Mouse (Mus musculus) forebrain, embryonic 13.5 days (tissue): ENCODE measurements at regions not wholly inside any gene's neighbourhood (a gene's known extent, or its start where the extent isn't known, plus 50 kb on each side); places are given as distances from the start of the nearest gene placed in this dataset.
A peak's percentile ranks its signal among the peaks of the same experiment; 100 is the strongest.

Source experiments
- ATAC-seq: fragments of 200-750 bp; cut with Nextera tagmentation; 2 replicates; pipeline ENCODE4 v1.8.0; 2017
- H3K27ac ChIP-seq: fragments of 300-500 bp; sonication (generic); 2 replicates; pipeline ENCODE4 v1.5.1; 2015; ENCODE audit warnings: inconsistent platforms, mild to moderate bottlenecking, moderate library complexity
- H3K27me3 ChIP-seq: fragments of 300-500 bp; sonication (generic); 2 replicates; pipeline ENCODE4 v1.6.1; 2015; ENCODE audit warnings: mild to moderate bottlenecking, inconsistent platforms
- H3K36me3 ChIP-seq: fragments of 300-500 bp; sonication (generic); 2 replicates; pipeline ENCODE4 v1.6.1; 2015; ENCODE audit warnings: mild to moderate bottlenecking, inconsistent platforms; ENCODE audit not compliant: poor library complexity, severe bottlenecking
- H3K4me1 ChIP-seq: fragments of 300-500 bp; sonication (generic); 2 replicates; pipeline ENCODE4 v1.6.1; 2015; ENCODE audit warnings: inconsistent platforms
- H3K4me2 ChIP-seq: fragments of 300-500 bp; sonication (generic); 2 replicates; pipeline ENCODE4 v1.6.1; 2015; ENCODE audit warnings: inconsistent platforms, mild to moderate bottlenecking, moderate library complexity
- H3K4me3 ChIP-seq: fragments of 300-500 bp; sonication (generic); 2 replicates; pipeline ENCODE4 v1.5.1; 2015; ENCODE audit warnings: mild to moderate bottlenecking, inconsistent platforms
- H3K9ac ChIP-seq: fragments of 300-500 bp; sonication (generic); 2 replicates; pipeline ENCODE4 v1.6.1; 2015; ENCODE audit warnings: mild to moderate bottlenecking, inconsistent platforms
- H3K9me3 ChIP-seq: fragments of 300-500 bp; sonication (generic); replicated peaks from 2 replicates; pipeline ENCODE4 v1.6.1; 2016; ENCODE audit warnings: inconsistent platforms
- WGBS: fragments of 180-500 bp; shearing (Covaris S2); methylation state at CpG from one replicate; pipeline ENCODE4 v1.1.7; 2015; 5-methylcytosine and 5-hydroxymethylcytosine counted together

GRCm38 (mm10) chr12:79998788-79999187 is 114.0 kb downstream of the Zfp36l1 start:
- H3K27ac ChIP-seq, result no peak overlapping the region
- 0 out of 2 replicates have a peak, but pooled peaks cover 4% of the 10 kb centered on the region for H3K4me1 ChIP-seq
- H3K4me2 ChIP-seq, result no peak overlapping the region
- no peaks in the 10 kb centered on the region for H3K9me3 ChIP-seq
- H3K27me3 ChIP-seq, result no peaks in the 10 kb centered on the region
- no peak overlapping the region for H3K4me3 ChIP-seq
- WGBS, result 89% methylated on average over 5 of the region's 5 CpGs
- H3K9ac ChIP-seq, result no peak overlapping the region
- no peaks in the 10 kb centered on the region for H3K36me3 ChIP-seq
- no peak for ATAC-seq

GRCm38 (mm10) chr12:79998339-79998738 is 114.5 kb downstream of the Zfp36l1 start:
- H3K36me3 ChIP-seq, result no peaks in the 10 kb centered on the region
- H3K4me3 ChIP-seq, result no peak overlapping the region
- H3K9ac ChIP-seq, result no peak overlapping the region
- 0 out of 2 replicates have a peak, but pooled peaks cover 4% of the 10 kb centered on the region for H3K4me1 ChIP-seq
- no peaks in the 10 kb centered on the region for H3K27me3 ChIP-seq
- WGBS, result 93% methylated on average over 2 of the region's 2 CpGs
- H3K9me3 ChIP-seq, result no peaks in the 10 kb centered on the region
- ATAC-seq, result no peak
- H3K4me2 ChIP-seq, result no peak overlapping the region
- H3K27ac ChIP-seq, result no peak overlapping the region

GRCm38 (mm10) chr12:79997201-79997600 is 115.6 kb downstream of the Zfp36l1 start:
- Histone ChIP-seq H3K36me3 (no peaks in the 10 kb centered on the region), H3K4me2 (no peak overlapping the region), H3K4me3 (no peak overlapping the region), H3K27ac (no peak overlapping the region), H3K4me1 (0 out of 2 replicates have a peak, but pooled peaks cover 4% of the 10 kb centered on the region), H3K27me3 (no peaks in the 10 kb centered on the region), H3K9me3 (no peaks in the 10 kb centered on the region), H3K9ac (no peak overlapping the region)
- no peak for ATAC-seq
- WGBS, result 84% methylated on average over 4 of the region's 4 CpGs

- no peaks in the 10 kb centered on the region for H3K36me3 ChIP-seq
- 91% methylated on average over 4 of the region's 4 CpGs for WGBS
- no peak overlapping the region for H3K9ac ChIP-seq
- no peak for ATAC-seq
- no peaks in the 10 kb centered on the region for H3K9me3 ChIP-seq
- H3K4me1 ChIP-seq, result peaks cover 16% of the 10 kb centered on the region
- H3K27me3 ChIP-seq, result no peaks in the 10 kb centered on the region
- H3K27ac ChIP-seq, result no peak overlapping the region
- H3K4me3 ChIP-seq, result no peak overlapping the region
- no peak overlapping the region for H3K4me2 ChIP-seq
Measured at GRCm38 (mm10) chr12:79995521-79996094, 117.2 kb downstream of the Zfp36l1 start.

- H3K36me3 ChIP-seq, result no peaks in the 10 kb centered on the region
- H3K4me2 ChIP-seq, result no peak overlapping the region
- H3K4me1 ChIP-seq, result peaks cover 33% of the 10 kb centered on the region
- no peak overlapping the region for H3K9ac ChIP-seq
- 85% methylated on average over 5 of the region's 5 CpGs for WGBS
- no peak overlapping the region for H3K4me3 ChIP-seq
- H3K9me3 ChIP-seq, result no peaks in the 10 kb centered on the region
- H3K27me3 ChIP-seq, result no peaks in the 10 kb centered on the region
- no peak overlapping the region for H3K27ac ChIP-seq
- no peak for ATAC-seq
Measured at GRCm38 (mm10) chr12:79993821-79994571, 118.8 kb downstream of the Zfp36l1 start.

- peak overlapping the region; percentile 64 for H3K27ac ChIP-seq
- no peak for ATAC-seq
- H3K27me3 ChIP-seq, result no peaks in the 10 kb centered on the region
- H3K9me3 ChIP-seq, result no peaks in the 10 kb centered on the region
- H3K9ac ChIP-seq, result no peak overlapping the region
- H3K4me3 ChIP-seq, result no peak overlapping the region
- H3K4me2 ChIP-seq, result no peak overlapping the region
- peaks cover 37% of the 10 kb centered on the region for H3K4me1 ChIP-seq
- 37% methylated on average over 5 of the region's 5 CpGs for WGBS
- H3K36me3 ChIP-seq, result no peaks in the 10 kb centered on the region
Measured at GRCm38 (mm10) chr12:79991279-79991678, 121.5 kb downstream of the Zfp36l1 start.

GRCm38 (mm10) chr12:79990751-79991150 is 122.1 kb downstream of the Zfp36l1 start:
- Histone ChIP-seq H3K9me3 (no peaks in the 10 kb centered on the region), H3K4me3 (no peak overlapping the region), H3K27me3 (no peaks in the 10 kb centered on the region), H3K36me3 (no peaks in the 10 kb centered on the region), H3K27ac (peak overlapping the region; percentile 64), H3K4me2 (no peak overlapping the region), H3K9ac (no peak overlapping the region), H3K4me1 (peaks cover 37% of the 10 kb centered on the region)
- 27% methylated on average over 4 of the region's 4 CpGs for WGBS
- ATAC-seq, result peak; percentile 63

- ATAC-seq, result peak; percentile 60
- Histone ChIP-seq H3K36me3 (no peaks in the 10 kb centered on the region), H3K9me3 (no peaks in the 10 kb centered on the region), H3K27ac (peak overlapping the region; percentile 16), H3K4me1 (peaks cover 35% of the 10 kb centered on the region), H3K9ac (no peak overlapping the region), H3K4me2 (no peak overlapping the region), H3K4me3 (no peak overlapping the region), H3K27me3 (no peaks in the 10 kb centered on the region)
- 49% methylated on average over 9 of the region's 9 CpGs for WGBS
Measured at GRCm38 (mm10) chr12:79989582-79990110, 123.2 kb downstream of the Zfp36l1 start.

- Histone ChIP-seq H3K27me3 (no peaks in the 10 kb centered on the region), H3K27ac (peak overlapping the region; percentile 16), H3K4me3 (no peak overlapping the region), H3K4me2 (no peak overlapping the region), H3K9me3 (no peaks in the 10 kb centered on the region), H3K36me3 (no peaks in the 10 kb centered on the region), H3K4me1 (peaks cover 33% of the 10 kb centered on the region), H3K9ac (no peak overlapping the region)
- ATAC-seq, result peak; percentile 38; the same call in 1 of the 2 replicates
- 77% methylated on average over 11 of the region's 11 CpGs for WGBS
Measured at GRCm38 (mm10) chr12:79988401-79989358, 124.1 kb downstream of the Zfp36l1 start.

- no peak for ATAC-seq
- H3K36me3 ChIP-seq, result no peaks in the 10 kb centered on the region
- H3K27me3 ChIP-seq, result no peaks in the 10 kb centered on the region
- H3K9me3 ChIP-seq, result no peaks in the 10 kb centered on the region
- no peak overlapping the region for H3K4me3 ChIP-seq
- H3K4me2 ChIP-seq, result no peak overlapping the region
- H3K9ac ChIP-seq, result no peak overlapping the region
- peak overlapping the region; percentile 16; the same call in 1 of the 2 replicates for H3K27ac ChIP-seq
- peaks cover 28% of the 10 kb centered on the region for H3K4me1 ChIP-seq
- 55% methylated on average over 9 of the region's 9 CpGs for WGBS
Measured at GRCm38 (mm10) chr12:79986241-79986976, 126.4 kb downstream of the Zfp36l1 start.

- peaks cover 16% of the 10 kb centered on the region for H3K4me1 ChIP-seq
- no peak overlapping the region for H3K4me2 ChIP-seq
- no peak overlapping the region for H3K9ac ChIP-seq
- H3K4me3 ChIP-seq, result no peak overlapping the region
- no peaks in the 10 kb centered on the region for H3K36me3 ChIP-seq
- H3K27ac ChIP-seq, result no peak overlapping the region
- no peaks in the 10 kb centered on the region for H3K9me3 ChIP-seq
- 94% methylated on average over 5 of the region's 5 CpGs for WGBS
- no peaks in the 10 kb centered on the region for H3K27me3 ChIP-seq
- ATAC-seq, result no peak
Measured at GRCm38 (mm10) chr12:79984985-79985747, 127.6 kb downstream of the Zfp36l1 start.
